Mouse (Mus musculus) liver, embryonic 15.5 days (tissue): ENCODE results near the gene Spata31d1a. TPM values are rescaled to one million over a fixed set of nuclear protein-coding genes. Genes with fewer than 3 reads are reported as not detected.

ENCODE experiments used
- ATAC-seq: fragments of 200-750 bp; cut with Nextera tagmentation; 2 replicates; pipeline ENCODE4 v1.8.0; 2017; ENCODE audit warnings: moderate number of reproducible peaks, mild to moderate bottlenecking, moderate library complexity; ENCODE audit not compliant: insufficient read depth
- H3K27ac ChIP-seq: fragments of 300-500 bp; sonication (generic); replicated peaks from 2 replicates; pipeline ENCODE4 v1.5.1; 2015; ENCODE audit warnings: mild to moderate bottlenecking, inconsistent platforms
- H3K27me3 ChIP-seq: fragments of 300-500 bp; sonication (generic); 2 replicates; pipeline ENCODE4 v1.6.1; 2015; ENCODE audit warnings: mild to moderate bottlenecking, inconsistent platforms
- H3K36me3 ChIP-seq: fragments of 300-500 bp; sonication (generic); replicated peaks from 2 replicates; pipeline ENCODE4 v1.6.1; 2015; ENCODE audit warnings: moderate library complexity, mild to moderate bottlenecking, inconsistent platforms
- H3K4me1 ChIP-seq: fragments of 300-500 bp; sonication (generic); replicated peaks from 2 replicates; pipeline ENCODE4 v1.6.1; 2015; ENCODE audit warnings: inconsistent platforms
- H3K4me2 ChIP-seq: fragments of 300-500 bp; sonication (generic); 2 replicates; pipeline ENCODE4 v1.6.1; 2015; ENCODE audit warnings: moderate library complexity, mild to moderate bottlenecking, inconsistent platforms
- H3K4me3 ChIP-seq: fragments of 300-500 bp; sonication (generic); replicated peaks from 2 replicates; pipeline ENCODE4 v1.5.1; 2015; ENCODE audit warnings: mild to moderate bottlenecking, inconsistent platforms
- H3K9ac ChIP-seq: fragments of 300-500 bp; sonication (generic); 2 replicates; pipeline ENCODE4 v1.6.1; 2015; ENCODE audit warnings: moderate library complexity, mild to moderate bottlenecking, inconsistent platforms
- H3K9me3 ChIP-seq: fragments of 300-500 bp; sonication (generic); replicated peaks from 2 replicates; pipeline ENCODE4 v1.6.1; 2016; ENCODE audit warnings: inconsistent platforms
- WGBS: fragments of 180-500 bp; shearing (Covaris S2); methylation state at CpG from one replicate; pipeline ENCODE4 v1.1.7; 2015; ENCODE audit warnings: mixed read lengths; ENCODE audit not compliant: insufficient replicate concordance; 5-methylcytosine and 5-hydroxymethylcytosine counted together
- polyA plus RNA-seq: library from polyadenylated mRNA; unstranded; fragments of >200 nt; fragmentation: Nextera tagmentation; extraction: Ambion mirVana; gene quantifications from 2 replicates; pipeline ENCODE4 v1.2.1, GENCODE M21; 2015

Gene Spata31d1a
- polyA plus RNA-seq, 1 experiment from 2014 or later, result not detected

- Histone ChIP-seq H3K4me1 (peaks cover 27% of the 10 kb centered on the region), H3K9me3 (no peaks in the 10 kb centered on the region), H3K27ac (no peak overlapping the region)
Measured at GRCm38 (mm10) chr13:59654465-59654864, 55.7 kb downstream of the Spata31d1a start.

GRCm38 (mm10) chr13:59653136-59653535 lies 57.0 kb downstream of the Spata31d1a start:
- 86% methylated on average over 3 of the region's 3 CpGs for whole genome bisulfite sequencing
- ATAC-seq, result no peak
- Histone ChIP-seq H3K36me3 (peaks cover 78% of the 10 kb centered on the region), H3K4me1 (peaks cover 27% of the 10 kb centered on the region), H3K9ac (no peak overlapping the region), H3K4me3 (no peak overlapping the region), H3K27ac (no peak overlapping the region), H3K4me2 (no peak overlapping the region), H3K27me3 (no peaks in the 10 kb centered on the region), H3K9me3 (no peaks in the 10 kb centered on the region)

More at GRCm38 (mm10) chr13:59654465-59654864, 55.7 kb downstream of the Spata31d1a start:
- H3K27me3 ChIP-seq, result no peaks in the 10 kb centered on the region
- no peak overlapping the region for H3K4me2 ChIP-seq
- peaks cover 74% of the 10 kb centered on the region for H3K36me3 ChIP-seq
- no peak overlapping the region for H3K9ac ChIP-seq
- WGBS, result 72% methylated on average over 5 of the region's 5 CpGs
- H3K4me3 ChIP-seq, result no peak overlapping the region
- no peak for ATAC-seq

- 83% methylated on average over 5 of the region's 5 CpGs for WGBS
- H3K4me1 ChIP-seq, result peaks cover 23% of the 10 kb centered on the region
- no peak for ATAC-seq
- no peaks in the 10 kb centered on the region for H3K27me3 ChIP-seq
- H3K4me3 ChIP-seq, result no peak overlapping the region
- peaks cover 78% of the 10 kb centered on the region for H3K36me3 ChIP-seq
- no peak overlapping the region for H3K9ac ChIP-seq
- no peak overlapping the region for H3K4me2 ChIP-seq
- no peaks in the 10 kb centered on the region for H3K9me3 ChIP-seq
- H3K27ac ChIP-seq, result no peak overlapping the region
Measured at GRCm38 (mm10) chr13:59652651-59653050, 57.5 kb downstream of the Spata31d1a start.

Other genes with a start within 250 kb of the Spata31d1a start
- 6.7 and 7.5 TPM in 2 replicates for gene Agtpbp1, start 125.1 kb downstream of the Spata31d1a start, polyA plus RNA-seq
- 23.8 and 26.5 TPM in 2 replicates for gene Naa35, start 125.1 kb downstream of the Spata31d1a start, polyA plus RNA-seq
- 39.8 and 41.9 TPM in 2 replicates for gene Golm1, start 34.5 kb downstream of the Spata31d1a start, polyA plus RNA-seq
- not detected in 2 replicates for gene 4921517D22Rik, start 16.2 kb downstream of the Spata31d1a start, polyA plus RNA-seq
- gene Spata31d1b, start 2.0 kb upstream of the Spata31d1a start, polyA plus RNA-seq, result 0.02 TPM in 1 of 2 replicates, not detected in the other
- not detected in 2 replicates for gene Spata31d1d, start 21.4 kb upstream of the Spata31d1a start, polyA plus RNA-seq
- not detected in 2 replicates for gene 1700014D04Rik, start 36.4 kb upstream of the Spata31d1a start, polyA plus RNA-seq
- 231 and 236 TPM in 2 replicates for gene Isca1, start 59.5 kb upstream of the Spata31d1a start, polyA plus RNA-seq
- gene Gm49354, start 71.9 kb upstream of the Spata31d1a start, polyA plus RNA-seq, result not detected in 2 replicates
- 57.2 and 60.4 TPM in 2 replicates for gene Tut7, start 112.8 kb upstream of the Spata31d1a start, polyA plus RNA-seq